Mouse (Mus musculus): ENCODE results near the gene Gm28230. TPM values are rescaled to one million over a fixed set of nuclear protein-coding genes. Genes with fewer than 3 reads are reported as not detected.

Gm28230 gene
- polyA plus RNA-seq, 1 experiment = 0.18 TPM

- 47% methylated on average over 5 of the region's 5 CpGs for WGBS
Measured at GRCm38 (mm10) chr2:74753711-74754110, 27.2 kb downstream of the Gm28230 start.

GRCm38 (mm10) chr2:74760146-74760545, 33.6 kb downstream of the Gm28230 start:
- WGBS = 20% methylated on average over 1 of the region's 1 CpGs
- H3K4me3 ChIP-seq (replicated peaks; ENCODE audit: extremely low read depth, low read depth, low read length) = no peak overlapping the region
- no peak for TF ChIP-seq POLR2A (IDR thresholded peaks at IDR 0.05; ENCODE audit: borderline replicate concordance, extremely low read depth, low read depth, low read length)
- TF ChIP-seq CTCF (IDR thresholded peaks at IDR 0.05; ENCODE audit: insufficient read depth, low read length) = no peak
- DNase-seq = no peak
- peaks cover 4% of the 10 kb centered on the region for H3K4me1 ChIP-seq (ENCODE audit: control insufficient read depth, insufficient read depth, low read length)

More at GRCm38 (mm10) chr2:74753711-74754110, 27.2 kb downstream of the Gm28230 start:
- no peak for TF ChIP-seq POLR2A (IDR thresholded peaks at IDR 0.05; ENCODE audit: borderline replicate concordance, extremely low read depth, low read depth, low read length)
- TF ChIP-seq CTCF (IDR thresholded peaks at IDR 0.05; ENCODE audit: insufficient read depth, low read length) = no peak
- Histone ChIP-seq H3K4me3 (replicated peaks; ENCODE audit: extremely low read depth, low read depth, low read length) (no peak overlapping the region), H3K4me1 (ENCODE audit: control insufficient read depth, insufficient read depth, low read length) (no peaks in the 10 kb centered on the region)
- no peak for DNase-seq

GRCm38 (mm10) chr2:74761941-74762340, 35.4 kb downstream of the Gm28230 start:
- 6% methylated on average over 13 of the region's 13 CpGs for WGBS
- TF ChIP-seq CTCF (IDR thresholded peaks at IDR 0.05; ENCODE audit: insufficient read depth, low read length) (no peak), POLR2A (IDR thresholded peaks at IDR 0.05; ENCODE audit: borderline replicate concordance, extremely low read depth, low read depth, low read length) (no peak)
- no peak for DNase-seq
- Histone ChIP-seq H3K4me3 (replicated peaks; ENCODE audit: extremely low read depth, low read depth, low read length) (no peak overlapping the region), H3K4me1 (ENCODE audit: control insufficient read depth, insufficient read depth, low read length) (peaks cover 4% of the 10 kb centered on the region)

GRCm38 (mm10) chr2:74762522-74763244, 36.2 kb downstream of the Gm28230 start, which contains the start of gene Hoxd1:
Gene Hoxd1, plus strand, starts transcription at chr2:74762980.
- no peak for DNase-seq
- 2% methylated on average over 50 of the region's 61 CpGs for WGBS
- TF ChIP-seq POLR2A (IDR thresholded peaks at IDR 0.05; ENCODE audit: borderline replicate concordance, extremely low read depth, low read depth, low read length) (no peak), CTCF (IDR thresholded peaks at IDR 0.05; ENCODE audit: insufficient read depth, low read length) (no peak)
- Histone ChIP-seq H3K4me3 (replicated peaks; ENCODE audit: extremely low read depth, low read depth, low read length) (no peak within 1 kb of the TSS), H3K4me1 (ENCODE audit: control insufficient read depth, insufficient read depth, low read length) (peaks cover 4% of the 10 kb centered on the region)

GRCm38 (mm10) chr2:74763245-74763735, 36.8 kb downstream of the Gm28230 start:
- TF ChIP-seq POLR2A (IDR thresholded peaks at IDR 0.05; ENCODE audit: borderline replicate concordance, extremely low read depth, low read depth, low read length) (no peak), CTCF (IDR thresholded peaks at IDR 0.05; ENCODE audit: insufficient read depth, low read length) (no peak)
- peaks cover 4% of the 10 kb centered on the region for H3K4me1 ChIP-seq (ENCODE audit: control insufficient read depth, insufficient read depth, low read length)
- 2% methylated on average over 53 of the region's 53 CpGs for whole genome bisulfite sequencing
- no peak for DNase-seq
- no peak overlapping the region for H3K4me3 ChIP-seq (replicated peaks; ENCODE audit: extremely low read depth, low read depth, low read length)

GRCm38 (mm10) chr2:74763976-74764375, 37.4 kb downstream of the Gm28230 start:
- Histone ChIP-seq H3K4me1 (ENCODE audit: control insufficient read depth, insufficient read depth, low read length) (peaks cover 4% of the 10 kb centered on the region), H3K4me3 (replicated peaks; ENCODE audit: extremely low read depth, low read depth, low read length) (no peak overlapping the region)
- no peak for TF ChIP-seq POLR2A (IDR thresholded peaks at IDR 0.05; ENCODE audit: borderline replicate concordance, extremely low read depth, low read depth, low read length)
- TF ChIP-seq CTCF (IDR thresholded peaks at IDR 0.05; ENCODE audit: insufficient read depth, low read length) = no peak
- WGBS = 50% methylated on average over 10 of the region's 10 CpGs
- DNase-seq = no peak

- WGBS = 79% methylated on average over 2 of the region's 2 CpGs
- no peak for TF ChIP-seq POLR2A (IDR thresholded peaks at IDR 0.05; ENCODE audit: borderline replicate concordance, extremely low read depth, low read depth, low read length)
- no peak for TF ChIP-seq CTCF (IDR thresholded peaks at IDR 0.05; ENCODE audit: insufficient read depth, low read length)
Measured at GRCm38 (mm10) chr2:74774359-74774758, 47.8 kb downstream of the Gm28230 start.

GRCm38 (mm10) chr2:74777536-74778275, 51.2 kb downstream of the Gm28230 start:
- TF ChIP-seq CTCF (IDR thresholded peaks at IDR 0.05; ENCODE audit: insufficient read depth, low read length) = no peak
- TF ChIP-seq POLR2A (IDR thresholded peaks at IDR 0.05; ENCODE audit: borderline replicate concordance, extremely low read depth, low read depth, low read length) = no peak
- H3K4me1 ChIP-seq (ENCODE audit: control insufficient read depth, insufficient read depth, low read length) = no peaks in the 10 kb centered on the region
- WGBS = 68% methylated on average over 13 of the region's 13 CpGs
- H3K4me3 ChIP-seq (replicated peaks; ENCODE audit: extremely low read depth, low read depth, low read length) = no peak overlapping the region
- DNase-seq = no peak

More at GRCm38 (mm10) chr2:74774359-74774758, 47.8 kb downstream of the Gm28230 start:
- no peak for DNase-seq
- no peak overlapping the region for H3K4me3 ChIP-seq (replicated peaks; ENCODE audit: extremely low read depth, low read depth, low read length)
- no peaks in the 10 kb centered on the region for H3K4me1 ChIP-seq (ENCODE audit: control insufficient read depth, insufficient read depth, low read length)

- no peaks in the 10 kb centered on the region for H3K4me1 ChIP-seq (ENCODE audit: control insufficient read depth, insufficient read depth, low read length)
- H3K4me3 ChIP-seq (replicated peaks; ENCODE audit: extremely low read depth, low read depth, low read length) = no peak overlapping the region
- 82% methylated on average over 5 of the region's 5 CpGs for WGBS
- DNase-seq = no peak
- TF ChIP-seq CTCF (IDR thresholded peaks at IDR 0.05; ENCODE audit: insufficient read depth, low read length) = no peak
- no peak for TF ChIP-seq POLR2A (IDR thresholded peaks at IDR 0.05; ENCODE audit: borderline replicate concordance, extremely low read depth, low read depth, low read length)
Measured at GRCm38 (mm10) chr2:74781386-74781785, 54.9 kb downstream of the Gm28230 start.

Measured in lung, adult 2 months (tissue).